In genomic region chr1:85739000-85739399, GRCm38 (mm10) we compare ENCODE assay signal across 14 mouse cellular contexts.
"Had no signal": no experiment of that assay in that cellular context is flagged by ENCODE, and none has a peak within 500 bp of the region (broad histone marks: within the 10 kb centered on the region; RNA-seq: fewer than 3 reads in every experiment).

No protein-coding gene starts in this region.

- H3K4me1 ChIP-seq: stomach, embryonic 15.5 days had no signal

- DNase-seq: kidney, adult 11 months; kidney, adult 9 months; kidney, postnatal 10 days; lung, embryonic 14.5 days; lung, postnatal 10 days; lung, postnatal 4 days; midbrain, embryonic 14.5 days; right cerebral cortex, postnatal 14 days had no signal

- H3K4me2 ChIP-seq: liver, embryonic 11.5 days; lung, embryonic 14.5 days; neural tube, embryonic 13.5 days; stomach, embryonic 15.5 days had no signal

- H3K9ac ChIP-seq: lung, embryonic 14.5 days; neural tube, embryonic 13.5 days; stomach, embryonic 15.5 days had no signal

- H3K27ac ChIP-seq: left cerebral cortex, adult 2 months; limb, embryonic 10.5 days; midbrain, embryonic 10.5 days; neural tube, embryonic 13.5 days; stomach, embryonic 15.5 days had no signal

- H3K9me3 ChIP-seq: limb, embryonic 10.5 days; midbrain, embryonic 10.5 days; neural tube, embryonic 13.5 days; stomach, embryonic 15.5 days had no signal

- H3K36me3 ChIP-seq: limb, embryonic 10.5 days; midbrain, embryonic 10.5 days; neural tube, embryonic 13.5 days; stomach, embryonic 15.5 days had no signal

- H3K27me3 ChIP-seq: neural tube, embryonic 13.5 days; stomach, embryonic 15.5 days had no signal

- H3K4me3 ChIP-seq: left cerebral cortex, adult 2 months; limb, embryonic 10.5 days; midbrain, embryonic 10.5 days; neural tube, embryonic 13.5 days; stomach, embryonic 15.5 days had no signal
